Mouse (Mus musculus) R1 (cell line): ENCODE results near the gene Ezr.

Experiments used
- DNase-seq: peaks from one replicate; pipeline ENCODE4 v3.0.0-alpha.2; 2018; ENCODE audit warnings: low read depth, low spot score

Ezr gene

DNA sequence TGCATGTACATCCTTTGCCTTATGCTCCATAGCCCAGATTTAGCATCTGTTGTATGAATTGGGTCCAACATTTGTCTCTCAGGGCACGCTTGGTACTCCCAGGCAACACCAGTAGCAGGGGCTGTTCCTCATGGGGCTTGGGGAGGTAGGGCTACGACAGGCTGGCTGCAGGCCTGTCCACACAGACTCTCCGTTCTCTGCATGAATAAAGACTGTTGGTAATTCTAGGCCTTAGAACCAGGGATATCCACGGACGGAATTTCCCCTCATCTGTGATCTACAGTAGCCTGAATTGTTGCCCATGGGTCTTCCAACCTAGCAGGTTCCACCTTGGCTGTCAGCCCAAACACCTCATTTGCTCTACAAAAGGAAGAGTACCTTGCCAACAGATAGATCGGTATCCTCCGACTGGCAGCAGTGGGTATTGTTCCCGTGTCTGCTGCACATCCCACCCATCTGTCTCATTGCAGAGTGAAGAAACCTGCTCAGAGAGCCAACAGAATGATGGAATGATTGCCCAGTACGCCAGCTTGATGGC is 7.1 kb upstream of the Ezr start:
- DNase-seq, result no peak

DNA sequence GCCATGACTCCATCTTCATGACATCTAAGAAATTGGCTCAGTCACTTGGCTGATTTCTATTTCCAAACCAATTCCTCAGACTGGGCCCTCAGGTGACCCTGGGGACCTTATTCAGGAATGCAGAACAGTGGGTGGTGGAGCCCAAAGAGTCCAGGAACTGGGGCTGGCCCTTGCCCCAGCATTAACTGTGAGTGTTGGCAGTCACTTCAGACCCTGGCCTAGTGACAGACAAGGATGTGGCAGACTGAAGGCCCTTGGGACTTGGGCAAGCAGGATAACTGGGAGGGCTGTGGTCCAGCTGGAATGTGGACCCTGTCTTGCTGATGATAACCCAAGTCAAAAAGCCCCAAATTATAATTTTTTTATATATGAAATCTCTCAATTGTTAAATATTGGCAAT is 6.5 kb upstream of the Ezr start:
- DNase-seq, result no peak

DNA sequence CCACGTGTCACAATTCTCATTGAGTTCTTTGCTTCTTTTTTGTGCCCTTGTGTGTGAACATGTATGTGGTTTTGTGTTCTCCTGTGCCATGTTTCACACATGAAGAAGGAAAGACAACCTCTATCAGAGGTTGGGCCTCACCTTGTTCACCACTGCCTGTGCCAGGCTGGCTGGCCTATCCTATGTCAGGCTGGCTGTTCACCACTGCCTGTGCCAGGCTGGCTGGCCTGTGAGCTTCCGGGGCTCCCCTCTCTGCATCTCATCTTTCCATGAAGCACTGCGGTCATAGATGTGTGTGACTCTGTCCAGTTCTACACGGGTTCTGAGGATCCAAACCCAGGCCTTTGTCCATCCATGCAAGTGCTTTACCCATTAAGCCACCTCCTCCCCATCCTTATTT is 4.7 kb upstream of the Ezr start:
- DNase-seq, result no peak

DNA sequence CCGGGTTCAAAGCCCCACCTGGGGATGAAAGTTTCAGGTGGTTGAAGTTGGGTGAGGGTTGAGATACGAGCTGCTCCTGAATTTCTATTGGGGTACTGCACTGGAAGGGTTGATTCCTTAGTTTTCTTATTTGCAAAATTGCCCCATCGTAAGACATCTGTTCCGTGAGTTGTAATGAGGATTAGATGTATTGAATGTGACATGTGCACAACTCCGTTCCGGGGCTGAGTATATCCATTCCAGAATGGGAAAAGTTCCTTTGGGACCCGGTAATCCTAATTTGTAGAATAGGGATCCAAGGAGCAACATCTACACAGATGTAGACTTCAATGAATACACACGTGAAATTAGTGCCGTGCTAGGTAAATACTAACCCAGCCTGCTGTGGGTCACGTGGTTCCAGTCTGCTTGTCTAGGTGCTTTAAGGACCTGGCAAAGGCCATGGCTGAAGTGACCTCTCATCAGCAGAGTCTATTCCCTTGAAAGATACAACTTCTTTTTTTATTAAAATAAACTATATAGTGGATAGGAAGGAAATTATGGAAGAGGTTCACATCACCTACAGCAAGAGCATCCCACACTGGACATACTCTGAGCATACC is 1.3 kb upstream of the Ezr start:
- no peak for DNase-seq

DNA sequence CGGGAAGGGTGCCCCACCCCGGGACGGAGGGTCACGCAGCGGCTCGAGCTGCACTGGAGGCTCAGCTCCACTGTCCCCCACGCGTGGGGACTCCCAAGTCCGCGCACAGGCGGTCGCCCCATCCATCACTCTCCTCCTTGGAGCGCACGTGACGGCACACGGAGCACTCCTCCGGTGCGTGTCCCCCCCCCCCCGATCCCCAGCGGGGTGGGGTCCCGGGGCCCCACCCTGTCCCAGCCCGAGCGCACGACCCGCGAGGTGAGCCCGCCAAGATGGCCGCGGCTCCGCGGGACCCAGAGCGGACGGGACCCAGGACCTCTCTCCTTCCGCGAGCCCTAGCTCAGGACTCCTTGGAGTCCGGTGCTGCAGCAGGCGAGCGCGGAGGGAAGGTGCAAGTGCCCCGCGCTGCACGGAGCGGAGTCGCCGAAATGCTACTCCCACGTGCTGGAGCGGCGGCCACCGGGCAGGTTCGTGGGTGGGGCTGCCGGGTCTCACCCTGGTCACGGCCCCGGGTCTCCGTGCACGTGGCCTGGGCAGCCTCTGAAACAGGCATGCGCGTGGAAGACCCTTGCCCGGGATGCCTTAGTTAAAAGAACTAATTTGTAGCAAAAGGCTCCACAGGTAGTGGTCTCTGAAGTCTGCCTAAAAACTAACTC is 550 bp upstream of the Ezr start:
- peak; percentile 56 for DNase-seq

DNA sequence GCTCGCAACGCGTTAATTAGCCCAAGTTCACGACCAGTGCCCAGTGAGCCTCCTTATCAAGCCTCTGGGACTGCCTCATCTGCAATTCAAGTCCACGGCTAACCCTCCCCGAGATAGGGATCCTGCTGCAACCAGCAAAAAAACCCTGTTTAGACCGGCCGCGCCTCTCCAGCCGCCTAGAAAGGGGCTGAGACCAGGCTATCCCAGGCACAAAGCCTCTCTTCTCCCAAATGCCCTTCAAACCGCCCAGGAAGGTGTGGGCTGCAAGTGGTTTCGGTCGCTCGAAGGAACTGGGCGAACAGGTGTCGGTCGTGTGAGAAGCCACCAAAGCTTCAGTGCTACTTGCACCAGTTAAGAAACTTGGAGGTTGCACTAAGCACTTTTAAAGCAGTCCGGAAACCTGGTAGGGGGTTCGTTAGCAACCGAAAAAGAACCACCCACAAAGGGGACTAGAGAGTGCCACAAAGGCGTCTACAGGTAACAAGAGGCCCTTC is 504 bp downstream of the Ezr start:
- peak; percentile 75 for DNase-seq

DNA sequence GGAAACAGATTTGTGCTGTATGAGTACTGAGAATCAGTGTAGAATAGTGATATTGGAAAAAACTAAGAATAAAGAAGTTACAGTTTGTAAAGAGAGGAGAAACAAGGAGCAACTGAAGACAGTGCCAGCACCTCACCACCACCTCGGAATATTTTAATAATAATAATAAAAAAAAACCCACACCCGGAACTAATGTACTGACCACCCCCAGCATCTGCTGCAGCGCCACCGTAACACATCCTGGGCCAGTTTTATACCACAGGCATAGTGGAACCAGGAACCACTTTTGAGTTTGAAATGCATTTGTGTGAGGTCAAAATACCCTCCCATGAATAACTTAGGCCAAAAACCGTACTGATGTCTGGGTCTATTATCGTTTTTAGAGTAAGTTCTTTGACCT is 1.3 kb downstream of the Ezr start:
- DNase-seq, result no peak

DNA sequence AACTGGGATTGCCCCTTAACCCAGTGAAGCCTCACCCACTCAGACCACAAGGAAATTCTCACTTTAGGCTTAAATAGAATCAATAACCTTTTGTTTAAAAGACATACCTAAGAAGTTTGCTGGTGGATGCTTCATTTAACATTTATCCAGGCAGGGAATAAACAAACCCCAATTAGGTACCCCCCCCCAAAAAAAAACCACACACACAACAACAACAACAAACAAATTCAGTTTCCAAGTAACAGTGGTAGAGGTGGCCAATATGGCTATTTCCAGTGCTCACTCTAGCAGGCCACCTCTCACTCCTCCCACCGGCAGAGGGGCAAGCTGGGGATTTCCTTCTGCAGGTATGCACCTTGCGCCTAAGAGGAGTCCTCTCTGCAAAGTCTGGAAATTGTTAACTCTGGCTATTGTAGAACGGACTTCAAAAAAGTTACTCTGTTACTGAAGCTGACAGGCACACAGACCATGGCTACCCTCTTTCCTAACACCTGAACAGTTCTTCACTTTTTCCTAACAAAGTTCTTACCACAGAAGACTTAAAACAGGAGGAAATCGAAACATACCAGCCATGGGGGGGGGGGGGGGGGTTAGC is 2.0 kb downstream of the Ezr start:
- no peak for DNase-seq

DNA sequence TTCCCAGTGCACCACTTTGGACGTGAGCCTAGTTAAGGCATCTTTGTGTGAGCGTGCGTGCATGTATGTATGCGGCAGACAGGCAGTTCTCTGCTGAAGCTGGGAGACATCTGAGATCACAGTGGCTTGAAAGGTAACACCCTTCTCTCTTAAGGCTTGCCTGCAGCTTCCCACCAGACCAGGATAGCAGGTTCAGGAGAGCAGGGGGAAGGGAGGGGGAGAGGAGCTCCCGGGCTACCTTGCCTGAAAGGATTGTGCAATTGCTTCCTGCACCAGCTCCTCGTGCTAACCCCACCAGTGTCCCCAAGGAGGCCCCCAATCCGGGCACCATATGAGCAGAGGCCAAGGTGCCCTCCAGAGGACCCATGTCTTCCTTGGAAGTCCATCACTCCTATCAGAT is 3.0 kb downstream of the Ezr start:
- peak; percentile 22 for DNase-seq

DNA sequence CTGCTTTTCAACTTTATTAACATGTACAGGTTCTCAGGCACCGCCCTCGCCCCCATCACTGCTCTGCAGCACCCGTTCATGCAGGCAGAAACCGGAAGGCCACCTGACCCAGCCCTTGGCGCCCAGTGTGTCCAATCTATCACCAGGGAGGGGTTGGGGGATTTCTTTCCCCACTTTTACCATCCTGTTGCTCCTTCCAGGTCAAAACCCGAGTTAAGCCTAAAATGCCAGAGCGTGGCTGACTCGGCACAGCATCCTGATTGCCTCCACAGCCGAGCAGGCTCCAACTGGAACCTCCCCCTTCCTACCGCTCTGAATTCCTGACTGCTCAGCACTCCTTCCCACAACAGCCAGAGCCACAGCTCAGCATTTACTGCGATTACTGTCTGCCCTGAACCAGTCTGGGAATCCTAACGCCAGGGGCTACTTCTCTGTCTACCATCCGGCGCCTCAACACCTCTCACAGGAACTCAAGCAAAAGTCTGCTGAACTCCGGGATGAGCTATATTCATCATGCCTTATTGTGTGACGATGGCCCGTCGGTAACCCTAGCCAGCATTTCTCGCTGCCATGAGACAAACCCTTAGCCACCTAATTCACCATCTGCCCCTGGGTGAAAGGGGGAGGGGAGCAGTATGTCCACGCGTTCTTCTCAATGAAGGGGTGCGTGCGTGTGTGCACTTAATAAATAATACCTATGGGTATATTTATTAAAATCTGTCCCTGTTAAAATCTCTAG is 3.6 kb downstream of the Ezr start:
- DNase-seq, result peak; percentile 83

DNA sequence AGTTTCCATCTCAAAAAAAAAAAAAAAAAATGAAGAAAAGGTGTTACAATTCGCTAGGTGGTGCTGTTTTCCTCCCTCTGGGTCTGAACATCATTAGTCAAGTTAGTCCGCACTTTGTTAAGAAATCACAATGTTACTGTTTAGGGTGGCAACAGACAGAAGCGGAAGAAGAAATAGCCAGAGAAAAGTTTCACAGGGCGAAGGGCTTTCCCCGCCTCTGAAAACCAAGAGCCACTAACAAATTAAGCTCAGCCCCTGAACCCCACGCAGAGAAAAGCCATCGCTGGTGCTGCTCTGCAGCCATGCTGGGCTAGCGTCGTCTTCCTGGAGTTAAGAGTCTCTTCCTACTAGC is 4.3 kb downstream of the Ezr start:
- peak; percentile 76 for DNase-seq

DNA sequence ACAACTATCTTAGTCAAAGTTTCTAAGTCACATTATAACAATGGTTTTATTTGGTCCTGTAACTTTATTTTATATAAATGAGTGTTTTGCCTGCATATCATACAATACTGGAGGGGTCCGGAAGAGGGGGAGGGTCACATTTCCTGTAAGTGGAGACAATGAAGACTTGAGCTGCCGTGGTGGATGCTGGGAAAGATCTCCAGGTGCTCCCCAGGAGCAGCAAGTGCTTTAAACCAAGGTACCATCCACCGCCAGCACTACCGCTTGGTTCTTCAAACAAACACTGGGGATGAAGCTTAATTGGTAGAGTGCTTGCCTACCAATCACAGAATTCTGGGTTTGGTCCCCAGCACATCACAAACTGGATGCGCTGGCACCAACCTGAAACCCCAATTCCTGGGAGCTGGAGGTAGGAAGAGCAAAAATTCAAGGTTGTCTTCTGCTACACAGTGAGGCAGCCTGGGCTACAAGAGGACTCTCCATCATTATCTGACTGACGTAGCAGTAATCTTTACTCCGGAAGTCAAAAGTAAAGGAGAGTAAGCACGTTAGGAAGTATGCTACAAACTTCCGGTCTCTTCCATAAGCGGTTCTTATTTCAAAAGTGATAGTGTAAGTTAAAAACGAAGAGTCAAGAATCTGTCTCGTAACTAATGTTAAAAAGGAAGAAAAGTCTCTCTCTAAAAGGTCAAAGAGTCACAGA is 4.8 kb downstream of the Ezr start:
- peak; percentile 79 for DNase-seq

DNA sequence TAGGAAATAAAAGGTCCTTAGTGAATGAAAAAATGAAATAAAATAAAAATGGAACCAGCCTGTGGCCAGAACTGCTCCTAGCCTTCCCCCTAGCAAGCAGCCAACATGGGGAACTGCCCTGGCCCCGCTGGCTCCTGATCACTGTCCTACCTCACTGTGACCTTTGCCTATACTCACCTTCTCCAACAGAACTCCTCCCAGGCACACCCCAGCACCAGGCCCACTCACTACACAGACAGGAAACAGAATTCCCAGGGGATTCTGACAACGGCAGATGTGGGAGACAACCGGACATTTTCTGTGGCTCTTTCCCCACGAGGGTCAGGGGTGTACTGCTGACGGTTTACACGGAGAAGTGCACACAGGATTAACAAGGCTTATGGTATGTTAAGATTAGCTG is 5.5 kb downstream of the Ezr start:
- peak; percentile 54 for DNase-seq

DNA sequence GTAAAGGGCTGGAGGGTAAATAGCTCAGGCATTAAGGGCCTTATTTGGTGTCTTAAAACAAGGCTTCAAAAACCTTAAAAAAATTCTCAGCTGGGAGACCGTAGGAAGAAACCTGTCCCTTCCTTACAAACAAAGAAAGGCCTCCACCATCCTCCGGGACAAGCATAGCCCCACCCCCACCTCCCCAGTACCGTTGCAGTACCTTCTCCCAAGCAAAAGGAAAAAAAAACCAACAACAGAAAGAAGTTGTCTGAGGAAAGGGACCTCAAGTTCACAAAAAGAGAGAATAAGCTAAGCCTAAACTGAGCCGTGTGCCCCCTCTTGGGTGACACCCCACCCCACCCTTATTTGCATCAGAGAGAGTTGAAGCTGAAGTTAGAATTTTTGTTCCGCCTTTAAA is 6.0 kb downstream of the Ezr start:
- DNase-seq, result peak; percentile 48

DNA sequence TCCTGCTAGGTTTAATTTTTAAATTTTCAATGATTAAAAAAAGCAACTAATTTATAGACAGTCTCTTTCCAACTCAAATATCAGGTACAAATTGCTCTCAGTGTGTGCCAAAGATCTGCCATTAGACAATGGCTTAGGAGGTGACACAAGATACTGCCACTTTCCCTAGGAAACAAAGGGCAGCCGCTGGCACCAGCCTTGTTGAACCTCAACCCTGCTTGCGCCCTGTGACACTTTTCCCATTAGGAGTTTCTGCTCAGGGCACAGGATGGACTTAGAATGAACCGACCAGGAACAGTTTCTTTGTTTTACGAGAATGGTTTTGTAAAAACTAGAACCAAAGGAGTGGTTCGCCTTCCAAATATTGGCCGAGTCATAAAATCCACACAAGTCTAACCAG is 6.5 kb downstream of the Ezr start:
- DNase-seq, result no peak

DNA sequence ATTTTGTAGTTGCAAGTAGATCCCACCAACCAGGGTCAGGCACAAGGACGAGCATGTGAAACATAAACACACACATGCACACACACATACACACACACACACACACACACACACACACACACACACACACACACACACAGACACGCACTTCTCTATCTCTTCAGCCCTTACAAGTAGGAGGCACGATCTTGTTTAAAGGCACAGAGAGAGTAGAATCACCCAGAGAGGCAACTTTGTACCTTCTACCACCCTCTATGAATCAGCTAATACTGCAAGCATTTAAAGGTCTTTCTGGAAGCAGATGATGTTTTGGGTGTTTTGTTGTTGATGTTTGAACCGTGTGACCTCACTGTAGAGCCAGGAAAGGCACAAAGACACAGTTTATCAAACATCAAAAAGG is 6.9 kb downstream of the Ezr start:
- DNase-seq, result no peak

DNA sequence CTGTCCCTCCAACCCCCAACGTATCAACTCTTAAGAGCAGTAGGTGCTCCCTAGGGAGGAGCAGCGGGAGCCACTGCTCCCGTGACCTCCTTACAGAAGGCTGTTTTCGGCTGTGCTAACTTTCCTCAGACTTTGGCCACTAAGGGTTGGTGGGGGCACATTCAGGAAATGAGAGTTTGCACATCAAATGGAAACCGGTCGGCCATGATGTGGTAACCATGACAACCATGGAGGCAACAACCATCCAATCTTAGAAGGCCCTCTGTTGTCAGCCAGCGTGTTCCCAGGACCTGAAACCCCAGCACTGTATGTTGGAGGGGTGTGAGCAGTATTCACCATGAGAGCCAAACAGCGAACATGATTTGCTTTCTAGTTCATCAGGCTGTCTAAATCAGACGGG is 7.4 kb downstream of the Ezr start:
- DNase-seq, result peak; percentile 80

DNA sequence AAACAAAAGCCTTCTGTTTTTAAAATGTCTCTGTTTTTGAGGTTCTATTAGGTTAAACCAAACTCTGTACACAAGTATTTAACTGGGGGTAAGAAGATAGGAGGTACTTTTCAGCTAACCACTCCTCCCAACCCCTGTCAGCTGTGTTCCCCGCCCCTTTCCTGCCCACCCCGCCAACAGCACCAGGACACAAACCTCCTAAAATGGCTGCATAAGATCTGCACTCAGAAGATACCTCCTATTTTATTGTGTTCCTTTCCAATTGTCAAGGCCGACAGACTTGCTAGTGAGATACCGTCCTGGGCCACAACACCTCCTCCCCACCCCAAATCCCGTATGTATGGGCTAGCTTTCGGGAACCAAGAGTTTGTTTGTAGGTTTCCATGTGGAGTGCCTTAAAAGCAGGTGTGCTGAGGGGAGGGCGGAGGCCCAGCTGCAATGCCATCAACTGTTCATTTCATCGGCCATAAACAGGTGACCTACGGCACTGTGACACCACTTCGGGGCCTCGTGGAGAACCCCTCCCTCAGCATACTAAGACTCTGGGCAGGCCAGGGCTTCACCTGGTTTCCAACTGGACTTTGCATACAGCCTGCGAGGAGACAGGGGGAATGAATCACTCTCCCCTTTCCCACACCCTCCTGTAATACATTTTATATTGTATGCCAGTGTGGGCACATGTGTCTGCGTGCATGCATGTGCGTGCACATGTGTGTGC is 9.2 kb downstream of the Ezr start:
- peak; percentile 35 for DNase-seq

DNA sequence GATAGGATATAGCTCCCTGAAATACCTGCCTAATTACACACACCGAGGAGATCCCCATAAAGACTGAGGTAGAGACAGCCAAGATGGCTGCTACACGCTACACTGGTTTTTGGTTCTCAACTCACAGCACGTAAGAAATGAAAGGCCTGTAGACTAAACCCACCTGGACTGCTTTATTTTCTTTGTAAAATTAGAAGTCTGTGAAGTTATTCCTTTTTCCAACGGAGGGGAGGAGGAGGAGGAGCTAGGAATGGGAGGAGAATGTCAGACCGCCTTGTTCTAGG is 10.2 kb downstream of the Ezr start:
- DNase-seq, result no peak

DNA sequence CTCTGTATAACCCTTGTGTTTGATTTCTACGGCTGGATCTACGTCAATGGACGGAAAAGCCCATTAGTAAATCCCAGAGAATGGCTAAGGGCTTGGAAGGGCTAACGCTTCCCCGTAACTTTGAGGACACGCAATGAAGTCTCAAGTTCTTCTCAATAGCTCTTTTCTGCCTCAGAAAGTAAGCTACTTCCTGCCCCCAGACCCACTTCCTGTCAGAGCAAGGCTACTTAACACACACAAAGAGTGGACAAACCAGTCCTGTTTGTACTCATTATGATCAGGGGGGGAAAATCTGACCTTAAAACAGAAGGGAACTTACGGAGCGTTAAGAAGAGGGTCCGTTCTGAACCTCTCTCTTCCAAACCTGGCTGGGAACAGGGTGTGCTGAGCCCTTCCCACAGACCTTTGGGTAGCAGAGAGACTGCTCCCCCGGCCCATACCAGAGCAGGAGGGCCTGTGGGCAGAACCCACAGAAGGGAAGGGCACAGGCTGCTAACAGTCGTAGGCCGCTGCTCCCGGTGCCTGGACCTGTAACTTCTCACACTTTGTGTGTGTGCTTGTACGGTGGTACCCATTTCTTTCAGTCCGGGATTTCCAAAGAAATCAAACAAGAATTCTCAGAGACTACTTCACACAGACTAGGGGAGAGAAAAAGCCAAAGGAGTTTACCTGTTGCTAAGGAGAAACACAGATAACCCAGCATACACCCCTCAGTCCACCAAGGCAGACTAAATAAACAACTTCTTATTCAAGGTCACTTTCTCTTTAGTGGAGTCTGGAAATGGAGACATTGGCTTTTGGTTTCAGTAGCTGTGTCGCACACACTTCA is 10.7 kb downstream of the Ezr start:
- DNase-seq, result no peak

DNA sequence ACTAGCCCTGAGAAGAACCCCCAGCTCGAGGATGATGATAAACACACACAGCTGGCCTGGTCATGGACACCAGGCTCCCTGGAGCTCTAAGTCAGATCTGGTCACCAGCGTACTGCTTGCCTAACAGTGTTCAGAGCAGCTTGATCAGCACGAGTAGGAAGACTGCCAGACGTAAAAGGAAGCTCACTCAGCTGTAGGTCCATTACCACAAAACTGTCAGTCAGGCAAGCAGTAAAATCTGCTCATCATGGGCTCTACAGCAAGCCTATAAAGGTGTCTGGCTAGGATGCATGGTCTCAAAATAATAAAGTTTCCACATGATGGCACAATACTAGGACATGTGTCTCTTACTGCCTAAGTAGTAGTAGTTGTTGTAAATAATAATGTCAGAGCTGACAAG is 13.0 kb downstream of the Ezr start:
- no peak for DNase-seq
